Mouse (Mus musculus) monocyte, adult 5-6 weeks (primary cell): ENCODE results near the gene Cdca7l. TPM values are rescaled to one million over a fixed set of nuclear protein-coding genes. Genes with fewer than 3 reads are reported as not detected.
"Not testable (repeated sequence)": the region's sequence is repeated elsewhere in the genome, so short reads cannot be mapped to it uniquely, and the experiment has no call there.

Experiments used
- ATAC-seq: fragments of 153-309, 156-312 bp; replicated peaks from 2 replicates; pipeline ENCODE4 v1.8.0; 2017; ENCODE audit warnings: mild to moderate bottlenecking; ENCODE audit not compliant: low TSS enrichment, insufficient number of reproducible peaks, severe bottlenecking, poor library complexity, low FRiP score
- total RNA-seq: library from RNA; stranded (forward); fragments of 200-1000, 200-491, 200-594 nt; gene quantifications from 3 replicates; pipeline ENCODE4 v1.2.3, GENCODE M21; 2017

The Cdca7l gene
- total RNA-seq, 1 experiment from 2014 or later: 33.5 TPM

DNA sequence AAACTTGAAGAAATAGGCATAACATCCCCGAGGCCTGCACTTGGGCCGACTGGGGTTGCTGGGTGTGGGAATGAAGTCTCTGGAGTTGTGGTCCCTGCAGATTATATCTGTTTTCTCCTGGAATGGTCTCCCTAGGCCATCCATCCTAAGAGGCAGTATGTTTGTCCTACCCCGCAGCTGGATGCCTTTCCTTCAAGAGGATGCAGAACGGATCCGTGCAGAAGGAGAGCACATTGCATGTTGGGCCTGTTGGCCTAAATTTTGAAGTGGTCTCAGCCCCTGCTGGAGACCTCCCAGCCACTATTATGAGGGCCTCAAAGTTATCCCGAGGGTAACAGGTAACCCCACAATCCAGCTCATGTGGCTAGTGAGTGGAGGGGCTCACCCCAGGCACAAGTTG, 44.5 kb downstream of the Cdca7l start:
- ATAC-seq: no peak

DNA sequence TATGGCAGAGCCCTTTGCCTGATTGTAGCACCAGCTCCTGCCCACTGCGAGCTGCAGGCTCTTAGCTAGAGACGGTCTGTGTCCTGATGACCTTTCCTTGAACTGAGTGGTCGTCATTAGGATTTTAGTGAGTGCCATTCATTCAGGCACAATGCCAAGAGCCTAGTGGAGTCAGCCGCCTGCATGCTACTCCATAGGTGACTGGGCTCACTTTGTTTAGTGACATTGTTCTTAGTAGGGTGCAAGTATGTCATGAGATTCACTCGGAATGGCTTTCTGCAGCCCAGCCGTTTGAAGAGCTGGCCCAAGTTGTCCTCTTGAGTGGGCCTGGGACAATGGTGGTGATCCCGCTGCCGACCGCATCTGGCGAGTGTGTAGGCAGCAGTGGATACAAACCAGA, 46.4 kb downstream of the Cdca7l start:
- ATAC-seq: no peak

DNA sequence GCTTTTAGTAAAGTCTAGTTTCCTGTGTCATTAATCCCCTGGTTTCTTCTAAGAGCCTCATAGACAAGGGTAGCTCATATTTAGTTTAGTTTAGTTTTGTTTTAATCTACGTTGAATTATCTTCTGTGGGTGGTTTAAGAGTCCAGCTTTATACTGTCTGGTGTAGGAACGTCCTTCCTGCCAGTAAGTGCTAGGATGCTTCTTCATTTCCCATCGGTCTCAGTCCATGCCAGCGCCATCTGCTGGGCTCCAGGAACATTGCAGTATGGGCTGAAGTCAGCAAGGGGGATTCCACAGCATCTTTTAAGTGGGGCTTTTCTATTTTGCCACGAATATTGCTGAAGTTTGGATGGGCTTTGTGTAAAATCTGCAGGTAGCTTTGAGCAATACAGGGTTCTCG, 49.2 kb downstream of the Cdca7l start:
- peak; percentile 89 for ATAC-seq

DNA sequence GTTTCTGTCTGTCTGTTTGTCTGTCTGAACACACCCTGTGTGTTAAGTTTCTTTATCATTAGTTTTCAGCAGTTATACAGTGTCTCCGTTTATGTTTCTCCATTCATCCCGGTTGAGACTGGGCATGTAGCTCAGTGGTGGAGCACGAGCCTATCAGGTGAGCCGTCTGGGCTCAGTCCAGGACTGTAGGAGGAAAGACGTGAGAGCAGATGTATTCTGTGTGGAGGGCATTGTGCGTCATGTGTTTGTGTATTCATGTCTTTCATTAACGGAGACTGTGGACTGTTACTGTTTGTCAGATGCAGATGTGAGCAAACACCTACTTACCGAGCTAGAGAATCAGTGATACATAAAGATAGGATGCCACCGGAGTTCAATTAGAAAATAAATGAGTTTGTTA, 52.9 kb downstream of the Cdca7l start:
- no peak for ATAC-seq

DNA sequence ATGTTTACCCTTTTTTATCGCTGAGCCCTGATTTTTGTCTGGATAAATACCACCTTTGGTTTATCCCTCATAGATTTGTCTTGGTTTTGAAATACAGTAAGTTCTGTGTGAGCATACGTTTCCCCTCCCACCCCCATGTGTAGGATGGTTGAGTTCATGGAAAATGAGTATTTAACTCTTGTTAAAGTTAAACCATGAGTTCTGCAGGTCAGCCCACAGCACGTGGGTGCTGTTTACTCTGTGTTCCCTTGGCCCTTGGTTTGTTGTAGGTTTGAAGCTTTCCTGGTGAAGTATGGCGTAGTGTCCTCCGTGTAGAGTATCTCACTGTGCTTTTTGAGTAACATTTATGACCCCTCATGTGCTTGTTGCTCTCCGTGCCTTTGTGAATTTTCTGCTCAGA, 53.8 kb downstream of the Cdca7l start:
- ATAC-seq: no peak

DNA sequence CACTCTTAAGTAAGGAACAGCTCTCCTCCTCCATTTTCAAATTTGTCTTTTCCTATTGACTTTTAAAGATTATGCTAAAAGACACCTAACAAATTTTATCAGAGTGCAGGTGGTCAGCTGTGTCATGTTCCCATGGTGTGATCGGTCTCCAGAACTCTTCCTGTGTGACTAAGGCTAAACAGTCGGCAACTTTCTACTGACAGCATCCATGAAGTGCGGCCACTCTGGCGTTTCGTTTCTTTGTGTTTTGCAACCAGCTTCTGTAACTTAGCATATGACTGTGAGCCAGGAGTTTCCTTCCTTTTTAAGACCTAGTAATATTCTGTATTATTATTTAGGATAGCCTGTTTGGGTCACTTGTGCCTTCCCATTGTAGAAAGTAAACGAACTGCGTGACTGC, 56.8 kb downstream of the Cdca7l start:
- ATAC-seq: no peak

DNA sequence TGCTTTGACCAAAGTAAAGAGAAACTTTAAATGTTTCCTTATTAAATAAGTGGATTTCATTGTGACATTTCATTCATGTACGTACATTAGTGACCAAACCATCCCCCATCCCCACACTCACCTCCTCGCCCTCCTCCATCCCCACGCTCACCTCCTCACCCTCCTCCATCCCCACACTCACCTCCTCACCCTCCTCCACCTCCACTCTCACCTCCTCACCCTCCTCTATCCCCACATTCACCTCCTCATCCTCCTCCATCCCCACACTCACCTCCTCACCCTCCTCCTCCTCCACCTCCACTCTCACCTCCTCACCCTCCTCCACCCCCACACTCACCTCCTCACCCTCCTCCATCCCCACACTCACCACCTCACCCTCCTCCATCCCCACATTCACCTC, 57.2 kb downstream of the Cdca7l start:
- ATAC-seq: peak; percentile 44; the same call in 1 of the 2 replicates

DNA sequence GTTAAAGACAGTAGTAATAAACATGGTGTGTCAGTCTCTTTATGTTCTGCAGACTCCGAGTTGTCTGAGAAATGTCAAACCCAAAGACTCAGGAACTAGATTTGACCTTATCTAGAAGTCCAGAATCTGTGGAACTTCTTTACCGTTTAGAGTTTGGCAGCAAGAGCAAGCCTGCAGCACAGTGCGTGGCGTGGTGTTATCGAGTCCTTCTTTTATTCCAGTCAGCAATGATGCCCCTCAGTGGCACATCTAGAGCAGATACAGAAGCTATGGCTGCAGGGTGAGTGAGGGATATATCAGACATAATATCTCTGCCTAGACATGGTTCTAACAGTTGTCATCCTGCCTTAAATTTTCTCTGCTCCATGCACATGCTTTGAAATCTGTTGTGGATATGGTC, 58.6 kb downstream of the Cdca7l start:
- no peak for ATAC-seq

DNA sequence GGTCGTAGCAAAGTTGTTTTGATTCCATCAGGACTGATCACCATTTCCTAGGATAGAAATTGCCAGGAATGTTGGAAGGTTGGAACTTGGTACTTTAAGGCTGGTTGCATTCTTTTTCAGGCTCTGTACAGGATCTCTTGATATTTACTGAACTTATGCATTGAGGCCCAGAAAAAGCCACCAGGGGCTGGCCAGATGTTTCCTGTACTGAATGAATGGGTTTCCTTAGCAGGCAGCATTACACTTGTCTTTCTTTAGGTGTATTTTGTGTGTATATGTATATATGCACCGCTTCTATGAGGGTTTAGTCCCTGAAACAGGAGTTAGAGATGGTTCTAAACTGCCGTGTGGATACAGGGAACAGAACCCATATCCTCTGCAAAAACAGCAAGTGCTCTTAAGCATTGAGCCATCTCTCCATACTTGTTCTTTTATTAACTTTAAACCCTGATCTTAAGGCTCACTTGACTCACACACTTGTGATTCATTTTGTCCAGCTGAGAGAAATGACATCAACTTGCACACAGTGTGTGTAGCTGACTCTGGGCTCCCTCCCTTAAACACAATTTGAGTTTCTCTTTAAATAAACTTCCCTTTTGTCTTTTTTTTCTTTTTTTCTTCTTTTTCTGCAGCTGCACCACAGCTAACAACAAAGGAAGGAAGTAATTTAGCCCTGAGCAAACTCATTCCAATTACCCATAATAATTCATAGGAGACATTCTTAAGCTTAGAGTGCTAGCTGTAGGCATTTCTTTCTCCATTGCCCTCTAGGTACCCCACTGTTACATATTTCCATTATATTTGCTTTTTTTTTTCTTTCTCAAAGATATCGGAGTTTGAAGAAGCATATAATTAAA, 63.8 kb downstream of the Cdca7l start:
- no peak for ATAC-seq

DNA sequence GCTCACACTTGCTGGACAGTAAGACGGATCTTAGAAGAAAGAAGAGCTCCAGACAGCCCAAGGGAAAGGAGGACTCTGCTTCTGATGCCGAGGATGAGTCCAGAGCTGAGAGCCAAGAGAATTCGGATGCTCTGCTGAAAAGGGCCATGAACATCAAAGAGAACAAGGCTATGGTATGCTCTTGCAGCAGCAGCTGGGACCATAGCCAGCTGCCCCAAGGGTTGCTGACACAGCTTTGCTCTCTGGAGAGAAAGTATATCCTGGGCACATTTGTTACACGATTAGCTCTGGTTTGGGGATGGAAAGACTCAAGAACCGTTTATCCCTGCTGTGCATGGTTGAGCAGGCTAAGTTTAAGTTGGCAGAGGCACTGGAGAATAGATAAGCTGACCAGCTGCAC, 68.2 kb downstream of the Cdca7l start:
- ATAC-seq: no peak

DNA sequence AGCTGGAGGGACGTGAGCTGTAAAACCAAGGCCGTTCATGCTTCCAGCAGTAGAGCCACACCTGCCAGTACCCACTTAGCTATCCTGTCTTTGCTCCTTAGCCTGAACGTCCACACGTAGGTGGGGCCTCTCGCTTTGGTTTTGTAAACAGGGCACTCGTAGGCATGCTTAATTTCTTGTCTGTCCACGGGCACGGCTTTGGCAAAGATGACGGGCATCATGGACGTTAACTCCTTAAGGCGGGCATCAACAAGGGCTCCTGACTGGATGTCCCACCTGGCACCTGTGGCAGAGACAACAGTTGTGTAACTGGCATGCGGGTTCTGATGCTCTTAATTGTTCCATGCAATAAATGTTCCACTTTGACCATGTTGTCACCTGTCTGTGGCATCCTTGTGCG, 74.3 kb downstream of the Cdca7l start:
- no peak for ATAC-seq

DNA sequence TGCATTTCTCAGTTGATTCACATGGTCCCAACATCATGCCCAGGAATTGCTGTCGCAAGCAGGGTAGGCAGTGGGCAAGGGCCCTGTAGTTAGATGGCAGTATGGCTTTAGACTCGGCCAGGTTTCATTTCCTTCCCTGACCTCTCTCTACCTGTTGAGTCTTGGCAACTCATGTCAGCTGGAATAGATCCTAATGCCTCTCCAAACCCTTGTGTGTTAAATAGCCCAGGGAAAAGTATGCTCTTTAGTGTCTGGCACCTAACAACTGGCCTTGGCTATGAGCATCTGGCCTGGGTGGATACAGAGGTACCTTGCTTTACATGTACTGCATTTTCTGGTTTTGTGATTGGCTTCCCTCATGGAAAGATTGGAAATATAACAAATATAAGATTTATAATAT, 80.5 kb downstream of the Cdca7l start:
- no peak for ATAC-seq

DNA sequence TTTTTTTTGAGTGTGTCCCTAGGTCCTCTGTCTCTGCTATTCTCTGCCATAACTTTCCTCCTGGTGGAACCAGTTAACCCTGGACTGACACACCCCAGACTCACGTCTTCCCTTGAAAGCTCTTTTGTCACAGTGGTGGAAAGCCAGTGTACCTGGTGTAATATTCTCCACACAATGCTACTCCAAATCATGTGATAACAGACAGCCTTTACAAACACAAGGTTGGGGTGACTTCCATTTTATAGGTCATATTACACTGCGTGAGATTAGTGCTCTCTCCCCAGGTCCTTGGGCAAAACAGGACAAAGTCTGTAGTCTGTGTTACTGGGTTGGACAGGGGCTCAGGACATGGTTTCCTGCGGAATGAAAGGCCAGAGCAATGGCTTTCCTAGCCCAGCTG, 83.3 kb downstream of the Cdca7l start:
- no peak for ATAC-seq

DNA sequence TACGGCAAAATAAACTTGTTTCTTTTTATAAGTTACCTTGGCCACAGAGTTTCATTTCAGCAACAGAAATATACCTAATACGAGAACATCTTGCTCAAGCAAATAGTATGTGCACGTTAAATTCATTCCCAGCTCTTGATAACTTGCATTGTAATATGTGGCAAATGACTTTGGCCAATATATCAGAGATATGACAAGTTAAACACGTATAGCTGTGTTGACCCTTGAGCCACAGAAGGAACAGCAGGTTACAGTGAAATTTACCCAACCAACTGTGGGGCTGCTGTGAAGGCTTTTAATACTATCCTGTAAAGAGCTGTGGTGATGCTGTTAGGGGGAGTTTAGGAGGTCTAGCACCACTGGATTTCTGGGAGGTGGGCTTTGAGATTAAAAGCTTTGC, 96.7 kb downstream of the Cdca7l start:
- not testable (repeated sequence) for ATAC-seq

DNA sequence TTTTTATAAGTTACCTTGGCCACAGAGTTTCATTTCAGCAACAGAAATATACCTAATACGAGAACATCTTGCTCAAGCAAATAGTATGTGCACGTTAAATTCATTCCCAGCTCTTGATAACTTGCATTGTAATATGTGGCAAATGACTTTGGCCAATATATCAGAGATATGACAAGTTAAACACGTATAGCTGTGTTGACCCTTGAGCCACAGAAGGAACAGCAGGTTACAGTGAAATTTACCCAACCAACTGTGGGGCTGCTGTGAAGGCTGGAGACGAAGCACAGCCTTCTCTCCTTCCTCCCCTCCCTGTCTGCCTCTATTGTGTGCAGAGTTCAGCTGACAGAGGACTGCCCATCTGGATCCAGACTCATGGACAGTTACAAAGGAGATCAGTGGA, 97.3 kb downstream of the Cdca7l start:
- not testable (repeated sequence) for ATAC-seq

DNA sequence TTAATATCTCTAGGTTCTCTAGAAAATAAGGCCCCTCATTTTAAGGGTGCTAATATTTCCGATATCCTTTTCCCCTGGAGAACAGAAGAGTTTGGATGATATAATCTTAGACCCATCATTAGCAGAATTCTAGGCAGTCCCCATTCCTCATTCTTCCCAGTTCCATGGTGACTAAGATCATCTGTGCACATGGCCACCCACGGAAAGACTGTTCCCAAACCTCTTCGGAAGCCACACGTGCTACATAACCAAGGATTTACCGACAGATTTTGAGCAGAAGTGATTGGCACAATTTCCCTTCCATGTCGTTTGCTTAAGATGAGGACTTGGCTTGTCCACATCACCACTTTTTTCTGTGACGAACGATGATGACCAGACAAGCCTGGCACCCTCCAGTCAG, 99.6 kb downstream of the Cdca7l start:
- ATAC-seq: no peak

DNA sequence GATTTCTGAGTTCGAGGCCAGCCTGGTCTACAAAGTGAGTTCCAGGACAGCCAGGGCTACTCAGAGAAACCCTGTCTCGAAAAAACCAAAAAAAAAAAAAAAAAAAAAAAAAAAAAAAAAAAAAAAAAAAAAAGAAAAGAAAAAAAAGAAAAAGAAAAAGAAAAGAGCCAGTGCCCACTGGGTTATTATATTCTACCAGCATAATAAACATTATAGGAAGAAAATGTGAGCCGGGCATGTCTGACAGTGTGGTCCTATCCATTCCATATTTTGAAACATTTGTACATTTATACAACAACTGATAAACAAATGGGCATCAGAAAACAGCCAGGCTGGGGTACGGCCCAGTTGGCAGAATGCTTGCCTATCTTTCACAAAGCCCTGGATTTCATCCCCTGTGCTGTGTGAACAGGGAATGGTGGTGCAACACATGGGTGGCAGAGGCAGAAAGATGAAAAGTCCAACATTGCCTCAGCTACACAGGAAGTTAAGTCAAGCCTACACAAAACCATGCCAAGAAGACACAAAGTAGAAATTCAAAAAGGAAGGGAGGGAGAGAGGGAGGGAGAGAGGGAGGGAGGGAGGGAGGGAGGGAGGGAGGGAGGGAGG, 101.2 kb downstream of the Cdca7l start:
- ATAC-seq: not testable (repeated sequence)

DNA sequence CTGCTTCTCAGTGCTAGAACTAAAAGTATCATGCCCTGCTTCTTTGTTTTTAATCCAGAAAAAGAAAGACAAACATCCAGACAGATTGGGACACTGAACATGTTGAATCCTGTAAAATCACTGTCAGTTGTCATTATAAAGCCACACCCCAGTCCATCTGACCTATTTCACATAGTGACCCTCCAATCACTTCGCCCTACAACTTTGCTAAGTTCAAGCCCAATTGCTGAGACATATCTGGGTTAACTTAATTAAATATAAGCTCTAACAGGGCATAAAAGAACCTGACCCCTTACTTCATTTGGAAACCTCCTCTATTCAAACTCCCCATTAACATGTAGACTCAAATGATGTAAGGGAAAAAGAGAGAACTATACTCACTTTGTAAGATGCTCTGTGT, 107.3 kb downstream of the Cdca7l start:
- ATAC-seq: no peak

DNA sequence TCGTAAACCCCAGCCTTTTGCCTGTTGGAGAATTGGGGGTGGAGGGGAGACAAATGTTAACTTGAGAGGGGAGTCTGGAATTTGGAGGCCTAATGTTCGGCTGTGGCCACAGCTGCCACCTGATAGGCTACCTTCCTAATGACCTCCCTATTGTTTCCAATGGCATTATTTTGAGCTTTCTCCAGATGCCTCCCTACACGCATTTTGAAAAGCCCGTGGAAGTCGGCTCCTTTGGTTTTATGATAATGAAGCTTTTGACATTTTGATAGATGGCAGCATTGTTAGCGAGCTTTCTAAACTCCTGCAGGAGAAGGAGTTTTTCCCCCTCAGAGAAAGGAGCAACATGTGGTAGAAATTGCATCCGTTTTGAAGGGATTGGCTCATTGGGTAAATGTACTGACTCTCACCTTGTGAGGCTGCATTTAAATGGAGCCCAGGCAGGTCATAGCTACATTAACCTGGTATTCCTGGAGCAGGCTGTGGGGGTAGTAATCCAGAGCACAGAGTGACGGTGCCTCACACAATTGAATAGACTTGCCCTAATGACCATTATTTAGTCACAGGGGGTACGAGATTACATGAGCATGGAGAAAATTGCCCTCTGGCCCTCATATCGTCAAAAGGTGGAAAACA, 110.6 kb downstream of the Cdca7l start:
- no peak for ATAC-seq
